Mouse (Mus musculus): ENCODE measurements at regions not wholly inside any gene's neighbourhood (a gene's known extent, or its start where the extent isn't known, plus 50 kb on each side); places are given as distances from the start of the nearest gene placed in this dataset.

- peaks cover 68% of the 10 kb centered on the region for H3K27me3 ChIP-seq
These were observed 50.1 kb upstream of the Ttc34 start for GRCm38 (mm10) chr4:154787190-154787589.

More at GRCm38 (mm10) chr4:154787190-154787589, 50.1 kb upstream of the Ttc34 start:
- no peaks in the 10 kb centered on the region for H3K9me3 ChIP-seq (replicated peaks)
- H3K4me3 ChIP-seq (replicated peaks): no peak overlapping the region
- no peak overlapping the region for H3K4me2 ChIP-seq
- no peak overlapping the region for H3K9ac ChIP-seq
- H3K27ac ChIP-seq: no peak overlapping the region
- 30% methylated on average over 8 of the region's 8 CpGs for WGBS
- ATAC-seq (replicated peaks; ENCODE audit: low FRiP score): no peak
- no peaks in the 10 kb centered on the region for H3K36me3 ChIP-seq
- H3K4me1 ChIP-seq: peaks cover 38% of the 10 kb centered on the region

Data from kidney, embryonic 15.5 days (tissue).